Mouse (Mus musculus) limb, embryonic 13.5 days (tissue): ENCODE results near the gene Gm47969. TPM values are rescaled to one million over a fixed set of nuclear protein-coding genes. Genes with fewer than 3 reads are reported as not detected.

Source experiments
- ATAC-seq: fragments of 200-750 bp; cut with Nextera tagmentation; 2 replicates; pipeline ENCODE4 v1.8.0; 2017; ENCODE audit warnings: low read depth, moderate number of reproducible peaks, moderate TSS enrichment; ENCODE audit not compliant: low FRiP score
- H3K27ac ChIP-seq: fragments of 300-500 bp; sonication (generic); 2 replicates; pipeline ENCODE4 v1.5.1; 2015; ENCODE audit warnings: inconsistent platforms, mild to moderate bottlenecking, moderate library complexity
- H3K27me3 ChIP-seq: fragments of 300-500 bp; sonication (generic); 2 replicates; pipeline ENCODE4 v1.6.1; 2015; ENCODE audit warnings: mild to moderate bottlenecking, inconsistent platforms
- H3K36me3 ChIP-seq: fragments of 300-500 bp; sonication (generic); 2 replicates; pipeline ENCODE4 v1.6.1; 2015; ENCODE audit warnings: inconsistent platforms, mild to moderate bottlenecking, moderate library complexity
- H3K4me1 ChIP-seq: fragments of 300-500 bp; sonication (generic); 2 replicates; pipeline ENCODE4 v1.6.1; 2015; ENCODE audit warnings: inconsistent platforms
- H3K4me2 ChIP-seq: fragments of 300-500 bp; sonication (generic); replicated peaks from 2 replicates; pipeline ENCODE4 v1.6.1; 2015; ENCODE audit warnings: inconsistent platforms, mild to moderate bottlenecking, moderate library complexity
- H3K4me3 ChIP-seq: fragments of 300-500 bp; sonication (generic); 2 replicates; pipeline ENCODE4 v1.5.1; 2015; ENCODE audit warnings: moderate library complexity, mild to moderate bottlenecking, inconsistent platforms
- H3K9ac ChIP-seq: fragments of 300-500 bp; sonication (generic); 2 replicates; pipeline ENCODE4 v1.6.1; 2015; ENCODE audit warnings: mild to moderate bottlenecking, inconsistent platforms
- H3K9me3 ChIP-seq: fragments of 300-500 bp; sonication (generic); 2 replicates; pipeline ENCODE4 v1.6.1; 2016; ENCODE audit warnings: inconsistent platforms
- WGBS: fragments of 180-500 bp; shearing (Covaris S2); methylation state at CpG from one replicate; pipeline ENCODE4 v1.1.7; 2015; 5-methylcytosine and 5-hydroxymethylcytosine counted together
- polyA plus RNA-seq: library from polyadenylated mRNA; unstranded; fragments of >200 nt; fragmentation: Nextera tagmentation; extraction: Ambion mirVana; gene quantifications from 2 replicates; pipeline ENCODE4 v1.2.1, GENCODE M21; 2015

The Gm47969 gene
- polyA plus RNA-seq, 1 experiment from 2014 or later, result not detected

DNA sequence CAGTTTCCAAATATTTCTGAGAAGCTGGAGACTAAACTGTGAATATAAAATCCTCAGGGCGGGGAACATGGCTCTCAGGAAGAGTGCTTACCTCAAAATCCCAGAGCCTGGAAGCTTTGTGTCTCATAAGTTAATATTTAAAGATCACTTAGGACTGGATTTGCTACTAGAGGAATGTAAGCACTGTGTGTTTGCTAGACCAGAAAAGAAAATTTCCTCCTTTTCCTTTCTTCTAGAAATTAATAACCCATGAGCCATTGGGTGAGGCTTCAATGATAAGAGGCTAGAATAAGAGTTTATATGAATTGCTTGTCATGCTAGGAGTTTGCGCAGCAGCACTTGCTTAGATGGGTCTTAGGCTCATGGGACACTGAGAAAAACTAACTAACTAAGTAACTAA is 40.1 kb downstream of the Gm47969 start:
- H3K27ac ChIP-seq, result no peak overlapping the region
- no peaks in the 10 kb centered on the region for H3K9me3 ChIP-seq
- no peak overlapping the region for H3K9ac ChIP-seq
- no peaks in the 10 kb centered on the region for H3K27me3 ChIP-seq
- no peak overlapping the region for H3K4me3 ChIP-seq
- no peak overlapping the region for H3K4me2 ChIP-seq
- no peak for ATAC-seq
- H3K36me3 ChIP-seq, result no peaks in the 10 kb centered on the region
- 90% methylated on average over 2 of the region's 2 CpGs for WGBS
- no peaks in the 10 kb centered on the region for H3K4me1 ChIP-seq

DNA sequence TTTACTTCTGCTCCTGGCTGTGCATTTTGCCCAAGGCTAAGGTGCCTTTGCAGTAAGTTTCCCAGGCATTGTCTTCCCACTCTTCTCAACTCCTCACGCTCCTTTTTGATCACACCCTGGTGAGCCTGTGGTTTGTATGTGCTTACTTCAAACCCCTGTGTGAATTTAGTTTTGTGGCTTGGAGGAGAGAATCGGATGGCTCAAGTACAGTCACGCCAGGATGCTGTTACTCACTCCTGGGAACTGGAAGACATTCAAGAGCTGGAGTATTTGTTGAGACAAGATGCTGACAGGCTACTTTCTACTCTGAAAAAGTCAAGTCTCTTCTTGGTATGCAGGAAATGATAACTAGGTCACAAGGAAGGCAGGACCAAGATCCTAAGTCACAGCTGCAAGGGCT is 46.5 kb downstream of the Gm47969 start:
- no peak for ATAC-seq
- 74% methylated on average over 3 of the region's 3 CpGs for WGBS

More for the DNA sequence above, 46.5 kb downstream of the Gm47969 start:
- no peaks in the 10 kb centered on the region for H3K4me1 ChIP-seq
- H3K9ac ChIP-seq, result no peak overlapping the region
- no peak overlapping the region for H3K4me2 ChIP-seq
- H3K4me3 ChIP-seq, result no peak overlapping the region
- H3K27ac ChIP-seq, result no peak overlapping the region
- no peaks in the 10 kb centered on the region for H3K27me3 ChIP-seq
- H3K9me3 ChIP-seq, result no peaks in the 10 kb centered on the region
- H3K36me3 ChIP-seq, result no peaks in the 10 kb centered on the region

Other genes starting within 250 kb of the Gm47969 start
- gene Agfg1, start 205.4 kb upstream of the Gm47969 start, polyA plus RNA-seq, result 25.3 and 27.4 TPM in 2 replicates
- gene A030005L19Rik, start 131.6 kb upstream of the Gm47969 start, polyA plus RNA-seq, result 0.18 TPM in 1 of 2 replicates, not detected in the other
- not detected in 2 replicates for gene A030014E15Rik, start 120.0 kb upstream of the Gm47969 start, polyA plus RNA-seq
- gene Gm6217, start 113.5 kb upstream of the Gm47969 start, polyA plus RNA-seq, result not detected in 2 replicates
- not detected in 2 replicates for gene A030003K21Rik, start 101.5 kb upstream of the Gm47969 start, polyA plus RNA-seq
- not detected in 2 replicates for gene Gm7544, start 88.9 kb upstream of the Gm47969 start, polyA plus RNA-seq
- gene Gm47955, start 84.6 kb upstream of the Gm47969 start, polyA plus RNA-seq, result not detected in 2 replicates
- not detected in 2 replicates for gene Gm47959, start 44.4 kb upstream of the Gm47969 start, polyA plus RNA-seq
- 0.38 and 0.43 TPM in 2 replicates for gene Slc19a3, start 6.5 kb upstream of the Gm47969 start, polyA plus RNA-seq
- not detected in 2 replicates for gene Krtap28-10, start 2.5 kb upstream of the Gm47969 start, polyA plus RNA-seq
- gene A030005K14Rik, start 14.4 kb downstream of the Gm47969 start, polyA plus RNA-seq, result not detected in 2 replicates
- gene Krtap28-13, start 16.0 kb downstream of the Gm47969 start, polyA plus RNA-seq, result not detected in 2 replicates
- not detected in 2 replicates for gene Ccl20, start 71.8 kb downstream of the Gm47969 start, polyA plus RNA-seq
- gene Daw1, start 114.8 kb downstream of the Gm47969 start, polyA plus RNA-seq, result 0.14 TPM in 1 of 2 replicates, not detected in the other